Mouse (Mus musculus) right cerebral cortex, postnatal 25 days (tissue): ENCODE data around the gene Zscan22.
"Not testable (repeated sequence)": the region's sequence is repeated elsewhere in the genome, so short reads cannot be mapped to it uniquely, and the experiment has no call there.

ENCODE experiments used
- DNase-seq: peaks from one replicate; pipeline ENCODE4 v3.0.0; 2022

Zscan22 gene

GRCm38 (mm10) chr7:12927693-12928589, 30.3 kb downstream of the Zscan22 start:
- peak; percentile 43 for DNase-seq

DNA sequence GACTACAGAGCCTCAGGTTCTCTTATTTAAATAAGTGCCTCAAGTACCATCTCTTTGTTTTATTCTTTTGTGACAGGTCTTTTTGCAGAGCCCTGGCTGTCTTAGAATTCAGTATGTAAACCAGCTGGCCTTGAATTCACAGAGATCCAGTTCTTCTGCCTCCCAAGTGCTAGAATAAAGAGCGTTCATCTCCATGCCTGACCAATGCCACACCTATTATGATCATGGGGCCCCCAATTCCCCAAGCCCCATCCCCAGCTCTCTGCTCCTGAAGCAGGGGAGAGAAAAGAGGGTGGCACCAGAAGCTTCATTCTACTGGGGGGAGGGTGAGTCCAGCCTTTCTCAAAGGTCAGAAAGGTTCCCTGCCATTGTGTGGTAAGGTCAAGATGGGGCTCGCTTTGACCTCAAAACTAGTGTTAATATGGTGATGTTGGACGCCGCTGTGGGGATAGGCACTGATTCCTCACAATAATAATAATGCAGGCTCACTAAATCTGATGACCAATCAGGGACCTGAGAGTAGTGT, 36.1 kb downstream of the Zscan22 start:
- no peak for DNase-seq

DNA sequence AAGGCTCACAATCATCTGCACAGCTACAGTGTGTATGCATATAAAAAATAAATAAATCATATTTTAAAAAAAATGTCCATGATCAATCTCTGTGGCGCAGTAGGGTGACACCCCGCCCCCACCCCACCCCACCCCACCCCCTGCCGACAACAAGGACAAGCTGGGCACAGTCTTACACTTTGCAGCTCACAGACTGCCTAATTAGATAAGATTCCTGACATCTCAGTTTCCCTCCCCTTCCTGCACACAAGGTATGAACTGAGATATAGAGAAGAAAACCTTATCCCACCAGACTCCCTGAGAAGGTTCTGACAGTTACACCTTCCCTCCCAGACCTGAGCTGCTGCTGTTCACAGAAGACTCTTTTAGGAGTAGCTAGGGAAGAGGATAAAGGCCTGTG, 37.2 kb downstream of the Zscan22 start:
- no peak for DNase-seq

- not testable (repeated sequence) for DNase-seq
These were observed 39.7 kb downstream of the Zscan22 start for GRCm38 (mm10) chr7:12937254-12937803.

DNA sequence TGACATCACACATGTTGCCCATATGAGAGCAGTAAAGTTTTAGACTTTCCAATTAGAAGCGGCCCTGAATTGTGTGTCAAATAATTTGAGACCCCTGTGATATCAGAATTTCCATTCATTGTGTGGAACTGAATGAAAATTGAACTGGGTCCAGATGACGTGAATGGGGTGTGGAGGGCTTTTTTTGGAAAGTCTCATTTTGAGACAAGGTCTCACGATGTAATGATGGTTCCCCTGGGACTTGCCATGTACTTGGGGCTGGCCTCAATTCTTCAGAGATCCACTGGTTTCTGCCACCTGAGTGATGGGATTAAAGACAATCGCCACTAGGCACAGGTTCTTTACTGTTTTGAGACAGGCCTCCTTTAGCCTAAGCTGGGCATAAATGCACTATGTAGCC, 43.0 kb downstream of the Zscan22 start:
- no peak for DNase-seq

GRCm38 (mm10) chr7:12943488-12943887, 45.9 kb downstream of the Zscan22 start:
- no peak for DNase-seq

- peak; percentile 94 for DNase-seq
These were observed 51.6 kb downstream of the Zscan22 start for GRCm38 (mm10) chr7:12949032-12949871.

DNA sequence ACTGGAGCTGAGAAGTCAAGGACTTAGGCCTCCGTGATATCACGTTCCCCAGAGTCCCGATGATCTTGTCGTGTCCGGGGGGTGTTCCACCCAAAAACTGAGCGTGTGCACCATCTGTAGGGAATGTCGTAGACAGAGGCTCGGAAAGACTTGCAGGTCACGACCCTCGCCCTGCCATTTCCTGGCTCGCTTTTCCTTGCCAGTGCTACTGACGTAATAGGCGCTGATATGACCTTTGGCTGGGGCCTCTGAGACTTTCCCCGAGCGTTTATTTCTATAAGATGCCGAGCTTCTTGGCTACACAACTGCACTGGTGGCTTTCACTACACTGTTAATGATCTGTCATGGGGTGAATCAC, 52.2 kb downstream of the Zscan22 start:
- DNase-seq = no peak

DNA sequence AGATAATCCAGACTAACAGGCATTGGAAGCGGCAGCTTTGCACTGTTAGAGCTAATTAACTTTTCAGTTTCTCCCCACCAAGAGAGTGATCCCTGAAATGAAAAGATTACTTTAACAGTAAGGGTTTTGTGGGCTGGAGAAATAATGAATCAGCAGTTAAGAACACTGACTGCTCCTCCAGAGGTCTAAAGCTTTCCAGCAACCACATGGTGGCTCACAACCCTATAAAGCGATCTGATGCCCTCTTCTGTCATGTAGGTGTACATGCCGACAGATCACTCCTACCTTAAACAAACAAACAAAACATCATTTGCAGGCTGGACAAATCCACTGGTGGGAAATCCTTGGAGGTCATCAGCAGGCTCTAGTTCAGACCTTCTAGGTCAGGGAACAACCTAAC, 57.3 kb downstream of the Zscan22 start:
- DNase-seq = no peak

- DNase-seq = no peak
These were observed 59.9 kb downstream of the Zscan22 start for GRCm38 (mm10) chr7:12957511-12957910.
